Mouse (Mus musculus) telencephalon, adult 2 months (tissue): ENCODE data around the gene Jak2.

Experiments used
- DNase-seq: peaks from one replicate; pipeline ENCODE4 v3.0.0-alpha.2; 2011; ENCODE audit warnings: low read depth, low spot score

Gene Jak2

DNA sequence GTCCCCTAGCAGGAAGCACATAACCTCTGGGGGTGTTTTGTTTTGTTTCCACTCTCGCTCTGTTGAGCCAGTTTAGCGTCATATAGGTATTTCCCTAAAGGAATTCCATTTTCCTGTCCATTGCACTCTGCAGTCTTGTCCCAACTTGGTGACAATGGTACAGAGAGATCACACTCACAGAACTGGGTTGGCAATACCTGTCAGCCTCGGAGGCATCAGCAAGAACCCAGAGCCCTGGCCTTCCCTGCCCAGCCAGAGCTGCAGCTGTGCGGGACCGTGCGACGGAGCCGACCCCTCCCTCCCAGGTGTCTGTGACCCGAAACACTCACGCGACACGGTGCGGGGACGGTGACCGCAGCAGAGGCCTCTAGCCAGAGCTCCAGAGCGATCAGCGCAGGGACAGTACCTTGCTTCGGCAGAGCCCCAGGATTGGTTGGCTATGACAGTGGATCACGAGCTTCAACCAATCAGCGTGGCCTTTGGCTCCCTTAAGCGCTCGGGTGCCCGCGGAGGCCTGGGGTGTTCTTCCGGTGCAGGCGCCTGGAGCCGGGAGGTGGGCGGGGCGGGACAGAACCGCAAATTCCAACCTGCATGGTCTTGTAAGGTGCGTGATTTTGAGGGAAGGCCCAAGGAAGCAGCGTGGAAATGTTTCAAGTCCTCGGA, 110.0 kb downstream of the Jak2 start:
- DNase-seq: peak; percentile 97

- DNase-seq: no peak
Measured at GRCm38 (mm10) chr19:29362173-29362930, 110.7 kb downstream of the Jak2 start.
